Mouse (Mus musculus): Measurements from ENCODE around the gene Smim5. TPM values are rescaled to one million over a fixed set of nuclear protein-coding genes. Genes with fewer than 3 reads are reported as not detected.

Smim5 gene
- total RNA-seq, 2 experiments from 2014 or later: 0.46 to 0.74 TPM

DNA sequence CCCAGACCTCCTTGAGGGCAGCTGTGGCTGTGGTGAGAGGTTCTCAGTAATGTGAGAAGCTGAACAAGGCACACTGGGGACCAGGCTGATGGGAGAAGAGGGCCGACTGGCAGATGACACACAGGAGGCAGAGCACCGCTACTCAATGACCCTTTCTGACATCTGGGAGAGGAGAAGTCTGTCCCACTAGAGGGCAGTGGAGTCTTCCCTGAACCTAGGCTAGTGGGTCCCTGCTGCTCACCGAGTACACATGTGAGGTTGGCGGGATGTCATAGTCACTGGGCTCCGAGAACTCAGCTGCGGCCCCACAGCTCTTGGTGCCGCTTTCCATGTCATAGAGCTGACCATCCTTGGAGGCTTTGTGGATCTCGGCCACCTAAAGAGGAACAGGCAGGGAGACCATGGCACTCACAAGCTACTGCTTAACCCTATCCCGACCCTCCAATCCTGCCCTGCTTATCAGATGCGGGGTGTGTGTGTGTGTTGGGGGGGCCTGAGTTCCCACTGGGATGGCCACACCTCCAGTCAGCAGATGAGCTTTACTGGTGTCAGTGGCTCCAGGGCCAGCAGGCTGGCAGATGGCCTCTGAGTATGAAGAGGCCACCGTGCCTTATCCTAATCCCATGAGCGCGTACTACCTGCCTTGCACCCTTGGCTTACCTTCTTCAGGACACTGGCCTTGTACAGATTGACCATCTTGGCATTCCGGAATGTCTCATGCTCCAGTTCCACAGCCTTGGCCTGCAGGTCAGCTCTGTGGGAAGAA is 4.8 kb upstream of the Smim5 start:
- peak in 1 of 2 experiments; percentile 32 for DNase-seq (ENCODE audit: low spot score in 2 of 2)

DNA sequence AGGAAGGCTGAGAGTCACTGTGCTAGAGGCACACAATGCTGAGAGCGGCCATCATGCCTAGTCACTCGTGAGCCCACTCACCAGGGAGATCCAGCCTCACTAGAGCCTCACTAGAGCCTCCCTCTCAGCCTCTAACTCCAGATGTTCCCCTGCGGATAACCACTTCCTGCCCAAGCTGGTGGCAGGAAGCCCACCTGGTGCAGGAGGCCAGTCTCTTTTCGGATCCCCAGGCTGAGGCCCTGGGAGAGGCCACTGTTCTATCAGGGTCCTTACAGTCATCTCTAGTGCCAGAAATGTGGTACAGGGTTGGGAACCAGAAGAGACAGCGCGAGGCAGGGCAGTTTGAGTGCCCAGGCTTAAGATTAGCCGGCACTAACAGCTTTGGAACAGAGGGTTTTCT is 1.3 kb upstream of the Smim5 start:
- DNase-seq (ENCODE audit: low spot score in 2 of 2): no peak

DNA sequence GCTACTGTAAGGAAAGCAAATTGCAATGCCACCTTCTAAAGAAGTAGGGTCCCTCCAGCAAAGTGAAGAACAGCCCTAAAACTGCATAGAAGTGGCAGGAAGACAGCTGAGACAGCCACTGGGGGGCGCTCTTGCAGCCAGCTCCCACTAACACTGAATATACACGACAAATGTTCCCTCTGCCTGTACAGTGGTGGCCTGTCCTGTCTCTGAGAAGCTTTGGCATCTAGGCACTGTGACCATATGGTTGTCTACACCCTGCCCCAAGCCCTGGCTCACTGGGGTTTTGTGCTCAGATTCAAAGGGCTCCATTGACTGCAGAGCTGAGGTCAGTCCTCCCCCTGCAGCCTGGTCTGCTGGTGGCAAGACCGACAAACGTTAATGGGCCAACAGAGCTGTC is 880 bp upstream of the Smim5 start:
- peak; percentile 50 to 76 for DNase-seq (ENCODE audit: low spot score in 2 of 2)

DNA sequence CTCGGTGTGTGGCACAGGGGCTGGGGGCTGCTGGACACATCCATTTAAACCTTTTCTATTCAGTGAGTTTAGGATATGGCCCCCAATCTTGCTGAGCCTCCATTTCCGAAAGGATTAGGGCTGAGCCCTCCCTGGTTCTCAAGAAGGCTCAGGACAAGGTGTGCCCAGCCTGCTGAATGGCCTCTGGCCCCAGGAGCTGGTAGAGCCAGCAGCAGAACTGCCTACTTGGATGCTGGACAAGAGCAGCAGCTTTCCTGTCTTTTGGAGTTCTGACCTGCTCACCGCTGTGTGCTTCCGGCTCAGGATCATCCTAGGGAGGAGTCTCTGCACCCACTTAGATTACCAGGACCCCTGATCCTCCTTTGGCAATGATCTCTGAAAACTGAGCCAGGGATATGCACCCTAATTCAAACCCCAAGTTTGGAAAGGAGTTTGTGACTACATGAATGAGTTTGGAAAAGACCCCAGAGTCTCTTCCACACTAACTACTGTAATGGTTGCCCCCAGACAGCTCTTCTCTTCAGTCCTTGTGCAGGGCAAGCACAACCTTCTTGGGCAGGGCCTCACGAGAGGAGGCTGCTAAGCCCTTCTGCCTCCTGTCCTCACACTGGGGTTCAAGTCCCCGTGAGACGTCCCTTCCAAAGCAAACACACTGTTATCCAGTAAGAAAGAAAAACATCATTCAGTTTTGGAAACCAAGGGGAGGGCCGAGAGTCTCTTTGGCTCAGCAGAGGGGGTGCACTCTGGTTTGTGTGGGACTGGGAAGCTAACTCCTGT is 983 bp downstream of the Smim5 start:
- DNase-seq (ENCODE audit: low spot score in 2 of 2): no peak

DNA sequence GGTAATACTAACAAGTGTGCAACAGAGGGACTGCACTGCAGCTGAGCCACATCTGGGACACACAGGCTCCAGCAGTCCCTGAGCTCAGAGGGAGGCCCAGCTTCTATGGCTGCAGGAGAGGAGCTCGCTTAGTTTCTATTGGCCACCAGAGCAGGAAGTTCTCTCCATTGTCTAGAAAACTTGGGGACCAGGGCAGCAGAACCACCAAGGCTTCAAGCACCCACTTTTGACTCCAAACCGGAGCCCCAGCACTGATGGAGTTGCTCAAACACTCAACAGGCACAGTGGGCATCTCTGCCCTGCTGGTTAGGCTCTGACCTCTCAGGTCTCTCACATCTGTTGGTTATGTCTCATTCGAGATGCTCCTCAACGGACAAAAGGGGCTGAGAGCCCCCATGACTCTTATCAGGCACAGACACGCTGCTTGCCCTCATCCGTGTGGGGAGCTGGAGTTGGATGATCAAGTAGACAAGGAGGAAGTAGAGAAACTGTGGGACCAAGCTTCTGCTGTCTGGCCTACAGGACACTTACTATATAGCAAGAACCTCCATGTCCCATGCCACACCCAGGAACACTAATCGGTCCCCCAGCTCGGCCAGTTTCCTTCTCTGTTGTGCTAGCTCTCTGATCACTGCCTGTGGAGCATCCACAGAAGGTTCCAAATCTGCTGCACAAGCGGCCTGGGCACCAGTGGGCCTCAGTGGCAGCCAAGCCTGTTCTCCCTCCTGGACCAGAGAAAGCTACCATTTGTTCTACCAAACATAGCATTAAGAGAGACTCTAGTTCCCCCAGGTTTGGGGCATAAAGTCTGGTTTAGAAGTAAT is 1.8 kb downstream of the Smim5 start:
- no peak for DNase-seq (ENCODE audit: low spot score in 2 of 2)

DNA sequence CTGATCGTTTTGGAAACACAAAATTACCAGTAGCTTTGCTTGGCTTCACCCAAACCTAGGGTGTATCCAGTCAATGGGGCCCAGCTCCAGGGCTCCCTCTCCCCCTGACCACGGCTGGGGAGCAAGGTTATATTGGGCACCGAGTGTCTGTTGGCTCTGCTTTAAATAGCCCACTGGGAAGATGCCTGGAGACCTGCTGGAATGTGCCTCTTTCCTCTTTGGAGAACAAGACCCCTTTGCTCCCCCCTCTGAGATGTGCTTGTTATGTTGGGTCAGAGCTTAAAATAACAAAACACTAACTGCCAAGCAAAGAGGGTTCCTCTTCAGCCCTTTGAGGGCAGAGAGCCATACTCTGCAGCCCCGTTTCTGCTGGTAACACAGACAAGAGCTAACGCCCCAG is 2.4 kb downstream of the Smim5 start:
- DNase-seq (ENCODE audit: low spot score in 2 of 2): no peak

DNA sequence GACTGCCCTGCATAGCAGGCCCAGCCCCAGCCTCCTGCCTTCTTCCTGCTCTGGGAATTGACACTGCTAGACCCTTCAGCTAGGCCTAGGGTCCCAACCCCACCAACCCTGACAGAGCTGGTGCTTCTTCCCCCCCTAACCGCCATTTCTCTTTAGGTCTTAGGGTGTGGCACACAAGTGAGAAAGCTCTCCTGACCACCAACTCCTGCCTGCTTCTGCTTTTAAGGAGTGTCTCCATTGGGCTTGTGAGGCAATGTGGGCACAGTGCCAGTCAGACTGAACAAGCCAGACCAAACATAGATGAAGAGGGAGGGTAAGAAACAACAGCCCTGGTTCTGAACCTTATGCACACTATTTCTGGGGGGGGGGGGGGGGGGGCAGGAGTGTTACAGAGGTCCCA is 3.1 kb downstream of the Smim5 start:
- no peak for DNase-seq (ENCODE audit: low spot score in 2 of 2)

DNA sequence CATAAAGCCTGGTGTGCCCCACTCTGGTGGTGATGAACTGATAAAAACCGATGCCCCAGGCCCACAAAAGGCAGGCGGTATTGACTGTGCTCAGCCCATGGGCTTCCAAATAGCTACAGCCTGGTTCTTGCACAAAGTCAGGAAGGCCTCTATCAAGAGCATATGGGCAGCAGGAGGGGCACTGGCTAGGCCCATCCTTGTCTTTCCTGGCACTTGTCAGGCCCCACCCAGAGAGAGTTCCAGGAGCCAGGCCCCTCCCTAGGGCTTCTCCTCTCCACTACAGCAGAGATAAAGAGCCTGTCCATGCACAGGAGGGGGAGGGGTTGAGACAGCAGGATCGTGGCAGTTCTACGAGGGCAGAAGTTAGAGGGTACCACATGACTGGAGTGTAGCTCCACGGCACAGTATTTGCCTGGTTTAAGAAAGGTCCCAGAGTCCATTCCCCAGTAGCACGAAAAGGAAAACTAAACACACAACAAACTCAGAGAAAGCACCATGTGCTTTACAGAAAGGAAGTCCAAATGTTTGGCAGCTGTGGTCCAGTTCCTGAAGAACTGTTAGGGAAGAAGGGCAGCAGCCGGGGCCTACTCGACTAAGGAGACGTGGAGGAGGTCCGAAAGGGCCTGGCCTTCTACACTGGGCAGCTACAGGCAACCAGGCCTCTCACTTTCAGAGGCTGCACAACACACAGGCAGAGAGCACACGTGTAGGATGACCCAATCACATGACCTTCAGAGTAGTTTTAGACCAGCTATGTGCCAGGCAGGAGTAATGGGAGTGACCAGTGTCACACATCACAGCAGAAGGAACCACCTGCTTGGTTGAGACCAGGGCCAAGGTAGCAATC is 3.8 kb downstream of the Smim5 start:
- no peak for DNase-seq (ENCODE audit: low spot score in 2 of 2)

DNA sequence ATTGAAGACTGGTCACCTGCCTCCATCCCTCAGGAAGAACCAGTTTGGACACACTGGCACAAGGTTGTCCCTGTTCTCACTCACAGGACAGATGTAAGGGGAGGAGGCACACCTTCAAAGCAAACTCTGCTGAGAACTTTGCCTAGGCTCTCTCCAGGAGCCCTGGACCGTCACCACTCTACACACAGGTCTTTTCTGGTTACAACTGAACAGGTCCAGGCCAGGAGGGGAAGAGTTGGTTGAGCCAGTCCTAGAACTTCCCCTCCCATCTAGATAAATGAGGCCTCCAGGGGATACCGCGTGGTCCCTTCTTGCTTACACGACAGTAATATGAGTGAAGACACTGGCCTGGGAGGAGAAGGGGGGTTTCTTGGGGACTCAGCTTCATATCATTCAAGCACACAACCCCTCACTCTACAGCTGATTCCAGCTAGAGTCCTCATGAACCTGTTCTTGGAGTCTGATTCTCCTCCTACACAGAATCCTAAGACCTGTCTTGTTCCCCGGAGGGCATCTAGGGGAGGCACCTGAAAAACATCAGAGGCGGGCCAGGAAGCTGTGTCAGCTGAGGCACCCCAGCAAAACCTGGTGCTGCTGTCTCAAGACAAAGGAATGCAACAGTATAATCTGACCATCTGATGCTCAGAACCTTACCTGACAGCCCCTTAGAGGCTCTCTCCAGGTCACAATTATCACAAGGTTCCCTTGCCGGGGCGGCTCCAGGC is 4.6 kb downstream of the Smim5 start:
- DNase-seq (ENCODE audit: low spot score in 2 of 2): no peak

DNA sequence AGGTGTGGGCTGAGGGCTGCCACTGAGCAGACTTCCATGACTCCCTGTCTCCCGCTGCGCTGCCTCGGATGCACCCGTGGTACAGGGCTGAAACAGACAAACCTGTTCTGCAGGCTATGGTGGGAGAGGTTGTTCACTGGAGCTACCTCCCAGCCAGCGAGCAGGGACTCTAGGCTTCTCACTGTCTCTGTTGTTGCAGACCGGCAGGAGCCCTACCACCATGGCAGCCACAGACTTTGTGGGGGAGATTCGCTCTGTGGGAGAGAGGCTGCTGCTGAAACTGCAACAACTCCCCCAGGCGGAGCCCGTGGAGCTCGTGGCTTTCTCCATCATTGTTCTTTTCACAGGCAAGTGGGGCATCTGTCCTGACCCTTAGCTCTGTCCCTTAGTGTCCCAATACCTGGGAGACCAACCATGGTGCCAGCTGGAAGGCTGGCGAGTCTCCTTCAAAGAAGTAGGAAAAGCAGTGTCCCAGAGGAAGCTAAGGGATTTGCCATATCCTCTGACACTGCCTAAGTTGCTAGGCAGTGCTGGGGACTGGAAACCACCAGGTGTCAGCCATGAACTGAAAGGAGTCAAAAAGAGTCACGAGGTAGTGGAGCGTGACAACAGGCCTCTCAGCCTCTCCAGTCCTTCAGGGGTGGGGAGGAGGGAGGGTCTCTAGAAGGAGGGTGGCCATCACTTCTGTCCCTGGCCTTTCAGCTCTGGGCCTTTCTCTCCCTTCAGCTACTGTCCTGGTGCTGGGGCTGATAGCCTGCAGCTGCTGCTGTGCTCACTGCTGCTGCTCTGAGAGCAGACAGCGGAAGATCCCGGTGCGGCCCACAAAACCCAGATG is 5.4 kb downstream of the Smim5 start:
- peak; percentile 37 to 74 for DNase-seq (ENCODE audit: low spot score in 2 of 2)

DNA sequence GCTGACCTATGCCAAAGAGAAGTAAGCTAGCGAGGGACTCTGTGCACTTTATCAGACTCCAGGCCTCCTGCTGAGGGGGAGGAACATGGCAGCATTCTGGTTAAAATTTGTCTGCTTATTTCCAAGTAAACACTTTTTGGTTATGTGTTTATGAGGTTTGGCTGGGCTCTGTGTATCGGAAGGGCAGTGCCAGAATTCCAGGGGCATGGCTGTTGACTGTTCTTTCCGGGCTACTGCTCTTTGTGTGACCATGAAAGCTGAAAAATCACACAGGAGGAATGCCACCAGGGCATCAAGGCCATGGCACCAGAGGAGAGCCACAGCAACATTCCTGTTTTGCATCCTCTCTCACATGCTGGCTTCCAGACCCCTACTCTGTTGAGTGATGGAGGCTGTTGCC is 6.3 kb downstream of the Smim5 start:
- DNase-seq (ENCODE audit: low spot score in 2 of 2): no peak

DNA sequence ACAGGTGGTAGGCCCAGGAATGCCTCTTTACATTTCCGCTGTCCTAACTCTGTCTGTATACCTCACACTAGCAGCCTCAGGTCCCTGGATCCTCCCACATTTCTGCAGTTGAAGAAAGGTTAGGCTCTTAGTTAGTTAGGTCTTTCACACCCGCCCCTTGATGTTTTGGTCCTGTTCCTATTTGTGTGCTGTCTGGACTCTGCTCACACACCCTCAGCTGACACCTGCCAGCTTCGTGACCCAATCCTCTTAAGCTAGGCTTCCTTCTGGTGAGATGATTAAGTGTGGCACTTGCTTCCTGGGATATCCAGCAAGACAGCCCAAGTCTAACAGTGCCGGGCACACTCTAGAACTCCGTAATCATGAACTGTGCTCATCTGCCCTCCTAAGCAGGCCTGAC is 6.8 kb downstream of the Smim5 start:
- no peak for DNase-seq (ENCODE audit: low spot score in 2 of 2)

DNA sequence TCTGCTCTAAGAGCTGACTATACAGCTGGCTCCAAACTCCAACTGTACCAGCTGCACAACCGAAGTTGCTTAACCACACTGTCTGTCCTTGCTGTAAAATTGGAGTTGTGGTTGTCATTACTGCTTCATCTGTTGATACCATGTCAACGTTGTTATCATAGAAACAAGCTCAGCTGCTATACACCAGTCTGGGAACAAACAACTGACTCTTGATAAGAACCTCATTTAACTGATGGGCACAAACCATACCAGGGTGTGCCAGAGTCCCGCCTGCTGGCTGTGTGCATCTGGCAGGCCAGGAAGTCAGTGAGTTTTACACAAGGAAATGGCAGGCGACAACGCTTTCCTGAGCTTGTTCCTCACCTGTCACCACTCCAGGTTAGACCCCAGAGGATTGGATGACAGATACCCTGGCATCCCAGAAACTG is 11.4 kb downstream of the Smim5 start:
- no peak for DNase-seq (ENCODE audit: low spot score in 2 of 2)

DNA sequence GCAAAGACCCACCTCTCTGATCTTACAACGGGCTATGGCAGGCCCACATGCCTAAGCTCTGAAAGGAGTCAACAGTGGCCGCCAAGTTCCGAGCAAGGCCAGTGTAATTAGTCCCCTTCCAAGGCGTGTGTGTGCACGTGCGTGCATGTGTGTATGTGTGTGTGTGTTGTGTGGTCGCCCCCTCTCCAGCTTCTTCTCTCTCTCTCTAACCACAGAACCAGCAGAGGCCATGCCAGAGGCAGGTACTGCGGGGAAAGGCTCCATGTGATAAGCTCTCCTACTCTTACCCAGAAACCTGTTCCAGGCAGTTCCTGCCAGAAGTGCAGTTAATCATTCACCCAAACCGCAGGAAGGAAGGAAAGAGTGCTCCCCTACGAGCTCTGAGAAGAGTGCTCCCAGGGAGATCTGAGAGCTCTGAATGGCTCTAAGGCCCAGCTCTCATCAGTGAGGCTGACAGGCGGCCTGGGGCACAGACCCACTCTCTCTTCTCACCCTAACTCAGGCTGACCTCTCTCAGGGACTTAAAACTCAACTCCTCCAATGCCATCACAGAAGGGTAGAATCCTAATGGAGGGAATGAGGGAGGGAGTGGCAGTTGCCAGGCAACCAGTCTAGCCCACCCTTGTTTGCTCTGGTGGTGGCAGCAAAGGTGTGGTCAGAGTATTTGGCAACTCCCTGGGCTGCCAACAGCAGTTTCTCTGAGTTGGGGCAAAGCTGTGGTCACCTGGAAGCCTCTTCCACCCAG is 12.0 kb downstream of the Smim5 start, which contains the start of gene Smim6:
TSS of gene Smim6 (plus strand) at position 386 of the 745 bp plus-strand sequence.
- DNase-seq (ENCODE audit: low spot score in 2 of 2): no peak

DNA sequence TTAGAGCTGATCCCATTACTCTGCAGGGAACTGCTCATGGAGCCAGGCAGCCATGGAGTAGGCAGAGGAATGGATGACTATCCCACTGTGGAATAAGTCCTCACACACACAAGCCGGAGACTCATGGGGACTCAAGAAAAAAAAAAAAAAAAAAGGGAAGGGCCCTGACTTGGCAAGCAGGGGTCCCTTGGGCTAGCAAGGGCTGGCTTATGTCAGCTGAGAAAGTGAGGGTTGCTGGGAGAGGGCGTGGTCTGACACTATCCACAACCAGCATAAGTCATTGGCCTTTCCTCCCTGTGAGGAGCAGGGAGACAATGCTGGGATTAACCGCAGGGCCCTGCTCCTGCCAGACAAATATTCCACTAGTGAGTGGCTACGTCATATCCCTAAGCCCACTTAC is 16.8 kb downstream of the Smim5 start:
- no peak for DNase-seq (ENCODE audit: low spot score in 2 of 2)

DNA sequence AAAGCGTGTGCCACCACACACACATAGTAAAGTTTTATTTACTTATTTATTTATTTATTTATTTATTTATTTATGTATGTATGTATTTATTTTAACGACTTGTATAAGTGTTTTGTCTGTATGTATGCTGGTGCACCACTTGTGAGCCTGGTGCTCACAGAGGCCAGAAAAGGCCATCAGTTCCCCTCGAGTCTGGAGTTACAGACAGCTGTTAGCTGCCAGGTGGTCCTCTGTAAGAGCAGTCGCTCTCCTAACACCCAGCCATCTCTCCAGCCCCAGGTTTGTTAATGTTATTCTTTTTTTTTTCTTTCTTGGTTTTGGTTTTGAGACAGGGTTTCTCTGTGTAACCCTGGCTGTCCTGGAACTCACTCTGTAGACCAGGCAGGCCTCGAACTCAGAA is 18.9 kb downstream of the Smim5 start:
- no peak for DNase-seq (ENCODE audit: low spot score in 2 of 2)

DNA sequence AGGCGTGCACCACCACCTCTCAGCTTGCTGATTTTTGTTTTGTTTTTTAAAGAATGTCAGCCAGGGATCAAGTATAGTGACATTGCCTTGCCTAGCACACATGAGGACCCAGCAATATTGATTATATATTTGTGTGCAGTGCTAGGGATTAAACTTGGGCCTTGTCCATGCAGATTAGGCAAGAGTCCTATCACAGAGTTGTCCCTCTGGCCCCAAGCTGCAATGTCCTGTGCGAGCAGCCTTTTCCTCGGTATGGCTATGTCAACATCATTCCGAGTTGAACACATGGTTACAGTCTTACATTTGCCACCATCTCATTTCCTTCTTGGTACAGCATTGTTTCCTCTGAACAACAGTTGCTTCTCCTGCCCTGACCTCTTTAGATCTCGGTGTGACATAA is 19.3 kb downstream of the Smim5 start:
- no peak for DNase-seq (ENCODE audit: low spot score in 2 of 2)

DNA sequence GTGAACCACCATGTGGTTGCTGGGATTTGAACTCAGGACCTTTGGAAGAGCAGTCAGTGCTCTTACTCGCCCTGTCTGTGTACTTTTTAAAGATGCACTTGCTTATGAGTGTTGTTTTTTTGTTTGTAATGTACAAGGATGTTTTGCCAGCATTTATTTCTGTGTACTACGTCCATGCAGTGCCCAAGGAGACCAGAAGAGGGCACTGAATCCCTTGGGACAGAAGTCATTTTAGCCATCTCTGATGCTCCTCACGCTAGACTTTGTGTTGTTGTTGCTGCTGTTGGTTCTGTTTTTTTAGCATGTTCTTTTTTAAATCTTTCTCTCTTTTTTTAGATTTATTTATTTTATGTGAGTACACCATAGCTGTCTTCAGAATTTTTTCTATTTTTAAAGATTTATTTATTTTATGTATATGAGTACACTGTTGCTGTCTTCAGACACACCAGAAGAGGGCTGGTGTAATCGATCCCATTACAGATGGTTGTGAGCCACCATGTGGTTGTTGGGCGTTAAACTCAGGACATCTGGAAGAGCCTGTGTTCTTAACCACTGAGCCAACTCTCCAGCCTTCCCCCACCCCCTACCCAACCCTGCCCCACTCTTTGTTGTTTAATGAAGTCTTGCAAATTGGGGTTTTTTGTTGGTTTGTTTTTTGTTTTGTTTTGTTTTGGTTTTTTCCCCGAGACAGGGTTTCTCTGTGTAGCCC is 20.5 kb downstream of the Smim5 start:
- DNase-seq (ENCODE audit: low spot score in 2 of 2): peak in 1 of 2 experiments; percentile 66
